Mouse (Mus musculus): ENCODE data around the gene Rnf113a2. TPM values are rescaled to one million over a fixed set of nuclear protein-coding genes. Genes with fewer than 3 reads are reported as not detected.

The Rnf113a2 gene
- total RNA-seq (2022): 10 to 100 TPM; 11.7 to 15.2 (median 13.5) TPM

DNA sequence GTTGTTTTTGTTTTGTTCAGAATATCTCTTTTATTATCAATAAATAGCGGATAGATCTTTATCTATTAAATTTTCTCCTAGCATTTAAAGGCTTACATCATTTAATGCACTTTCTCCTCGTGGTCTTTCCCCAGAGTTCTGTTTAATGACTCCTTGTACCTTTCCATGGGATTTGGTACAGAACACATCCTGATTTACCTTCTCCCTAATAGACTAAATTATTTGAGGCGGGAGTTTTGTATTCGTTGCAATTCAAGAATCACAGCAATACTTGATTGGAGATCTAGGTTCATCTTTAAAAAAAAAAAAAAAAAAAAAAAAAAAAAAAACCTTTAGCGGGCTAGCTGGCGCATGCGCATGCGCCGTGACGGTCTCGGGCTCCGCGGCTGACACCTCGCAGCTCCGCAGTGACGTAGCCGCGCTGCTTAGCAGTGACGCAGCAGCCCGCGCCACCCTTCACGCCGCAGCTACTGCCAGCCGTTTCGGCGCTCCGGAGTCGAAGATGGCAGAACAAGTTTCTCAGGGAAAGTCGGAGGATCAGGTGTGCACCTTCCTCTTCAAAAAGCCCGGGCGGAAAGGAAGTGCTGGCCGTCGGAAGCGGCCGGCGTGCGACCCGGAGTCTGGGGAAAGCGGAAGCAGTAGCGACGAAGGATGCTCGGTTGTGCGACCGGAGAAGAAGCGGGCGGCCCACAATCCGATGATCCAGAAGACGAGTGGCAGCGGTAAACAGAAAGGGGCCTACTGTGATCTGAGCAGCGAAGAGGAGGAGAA is at the start of gene Rnf113a2:
Gene Rnf113a2 (plus strand): TSS at position 363 of the 771 bp plus-strand sequence.
- DNase-seq (ENCODE audit: low spot score in 2 of 2): peak; percentile 73 to 80

DNA sequence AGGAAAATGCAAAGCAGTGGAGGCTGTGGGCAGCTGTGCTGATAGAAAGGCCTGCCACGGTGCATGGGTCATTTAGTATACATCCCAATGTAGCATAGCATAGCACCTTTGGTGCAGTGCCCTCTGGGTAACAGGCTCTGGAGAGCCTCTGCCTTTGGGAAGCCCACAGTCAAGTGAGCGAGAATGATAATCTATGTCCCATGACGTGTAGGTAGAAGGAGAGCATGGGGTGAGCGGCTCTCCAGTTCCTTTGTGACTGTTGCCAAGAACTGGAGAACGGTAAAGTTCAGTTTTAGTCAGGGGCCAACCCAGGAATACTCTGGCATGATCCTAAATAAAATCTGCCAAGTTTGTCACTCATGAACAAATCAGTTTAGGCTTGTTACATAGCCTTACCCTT is 45.3 kb upstream of the Rnf113a2 start:
- no peak for DNase-seq (ENCODE audit: low spot score in 2 of 2)

DNA sequence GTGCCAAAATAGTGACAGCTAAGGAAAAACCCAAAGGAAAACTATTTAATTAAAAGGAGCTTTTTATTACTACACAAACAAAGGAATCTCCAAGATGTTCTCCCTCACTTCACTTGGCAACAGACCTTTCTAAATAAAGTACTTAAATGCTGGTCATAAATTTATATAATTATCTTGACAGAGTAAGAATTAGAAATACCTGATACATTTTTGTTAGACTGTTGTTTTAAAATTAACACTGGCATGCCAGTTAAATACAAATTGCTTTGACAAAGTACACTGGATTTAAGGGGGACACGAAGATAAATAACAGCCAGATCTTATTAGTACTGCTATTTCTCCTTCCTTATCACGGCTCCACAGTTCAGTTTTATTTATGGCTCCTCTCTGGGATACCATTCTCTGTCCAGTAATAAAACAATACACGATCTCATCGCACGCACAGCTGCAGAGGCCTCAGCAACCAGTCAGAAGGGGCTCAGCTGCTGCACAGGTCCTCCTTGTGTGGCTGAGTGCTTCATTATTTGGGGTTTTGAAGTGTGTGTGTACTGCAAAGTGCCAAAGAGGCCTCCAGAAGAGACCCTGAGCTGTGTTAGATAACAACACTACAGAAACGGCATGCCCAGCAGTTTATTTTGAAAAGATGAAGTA is 43.0 kb upstream of the Rnf113a2 start:
- no peak for DNase-seq (ENCODE audit: low spot score in 2 of 2)

DNA sequence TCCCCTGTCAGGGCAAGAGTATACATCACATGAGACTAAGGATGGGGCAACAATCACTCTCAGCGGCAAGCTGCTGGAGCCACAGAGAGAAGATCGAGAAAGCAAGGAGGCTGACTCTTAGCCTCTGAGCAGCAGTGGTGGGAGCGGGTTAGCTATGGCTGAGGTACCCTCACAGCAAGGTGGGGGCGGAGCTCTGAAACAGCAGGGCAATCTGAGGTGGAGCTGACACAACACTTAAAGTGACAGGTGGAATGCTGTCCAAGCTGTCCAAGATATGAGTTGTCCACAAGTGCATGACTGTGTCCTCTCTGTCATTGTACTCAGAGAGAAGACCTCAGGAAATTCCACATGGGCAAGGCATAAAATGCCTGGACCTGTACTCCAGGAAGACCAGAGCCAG is 34.6 kb upstream of the Rnf113a2 start:
- DNase-seq (ENCODE audit: low spot score in 2 of 2): no peak

DNA sequence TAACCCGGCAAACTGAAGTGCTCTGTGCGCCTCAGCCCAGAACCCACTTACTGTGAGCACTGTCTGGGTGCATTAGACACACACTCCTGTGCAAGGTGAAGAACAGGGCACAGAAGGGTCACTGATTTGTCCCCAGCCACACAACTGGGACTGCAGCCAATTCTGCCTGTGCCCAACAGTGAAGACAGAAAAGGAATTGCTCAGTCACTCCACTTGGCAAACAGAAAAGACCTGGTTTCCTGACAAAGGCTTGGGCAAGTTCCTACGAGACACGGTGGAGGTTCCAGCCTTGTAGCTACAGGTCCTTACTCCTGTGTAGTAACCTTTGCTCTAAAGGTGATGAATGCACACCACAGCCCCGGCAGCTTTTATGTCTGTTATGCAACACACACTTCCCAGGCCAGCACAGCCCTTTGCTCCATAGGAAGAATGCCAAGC is 32.3 kb upstream of the Rnf113a2 start:
- no peak for DNase-seq (ENCODE audit: low spot score in 2 of 2)

DNA sequence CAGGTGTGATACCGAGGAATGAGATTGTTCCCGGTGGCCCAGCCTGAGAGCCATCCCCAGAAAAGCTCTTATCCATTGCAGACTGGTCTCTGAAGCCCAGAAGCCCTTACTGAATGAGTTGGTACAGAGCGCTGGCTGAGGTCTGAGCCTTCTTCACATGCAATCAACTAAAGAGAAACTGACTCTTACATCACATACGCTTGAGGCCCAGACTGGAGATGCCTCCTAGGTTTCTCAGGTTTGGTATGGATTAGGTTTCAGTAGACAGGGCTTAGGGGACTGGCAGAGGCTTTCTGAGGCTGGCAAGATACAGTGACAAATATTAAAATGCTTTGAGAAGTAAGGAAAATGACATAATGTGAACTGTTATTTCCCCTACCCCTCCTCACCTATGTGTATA is 31.6 kb upstream of the Rnf113a2 start:
- no peak for DNase-seq (ENCODE audit: low spot score in 2 of 2)

DNA sequence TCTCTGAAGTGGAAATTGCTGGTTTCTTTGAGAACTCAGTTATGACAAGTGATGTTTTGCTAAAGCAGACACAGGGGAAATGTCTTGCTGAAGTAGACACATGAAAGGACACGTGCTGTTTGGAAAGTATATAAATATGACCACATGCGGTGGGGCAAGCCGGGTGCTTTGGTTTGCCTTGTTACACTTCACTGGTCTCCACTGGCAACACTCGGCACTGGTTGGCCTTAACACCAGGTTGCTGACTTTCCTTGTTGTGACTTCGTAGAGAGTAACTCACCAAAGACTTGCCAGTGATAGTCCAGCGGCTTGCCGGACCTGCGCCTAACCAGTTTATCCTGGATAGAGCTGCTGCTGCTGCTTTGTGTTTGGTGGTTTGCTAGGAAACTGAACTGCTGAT is 28.9 kb upstream of the Rnf113a2 start:
- no peak for DNase-seq (ENCODE audit: low spot score in 2 of 2)

DNA sequence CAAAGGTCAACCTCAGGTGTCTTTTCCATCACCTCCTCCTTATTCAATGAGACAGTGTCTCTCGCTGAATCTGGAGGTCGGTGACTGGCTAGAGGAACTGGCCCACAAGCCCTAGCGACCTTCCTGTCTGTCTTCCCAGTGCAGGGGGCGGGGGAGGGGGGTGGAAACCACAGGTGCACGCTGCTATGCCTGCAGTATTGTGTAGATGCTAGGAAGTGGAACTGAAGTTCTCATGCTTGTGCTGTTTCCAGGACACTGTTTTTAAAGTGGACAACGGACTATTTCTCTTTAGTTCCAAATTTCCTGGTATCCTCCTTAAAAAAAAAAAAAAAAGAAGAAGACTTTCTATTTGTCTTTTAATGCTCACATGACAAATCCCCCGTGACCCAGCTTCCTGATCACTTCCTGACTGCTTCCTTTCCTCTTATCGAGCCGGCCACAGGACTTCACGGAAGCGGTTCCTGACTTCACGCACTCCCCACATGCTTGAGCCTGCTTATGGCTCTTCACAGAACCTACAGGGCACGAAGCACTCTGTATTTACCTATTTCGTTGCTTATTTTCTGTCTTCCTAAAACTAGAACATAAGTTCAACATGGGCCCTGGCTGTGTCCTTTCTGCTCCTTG is 28.1 kb upstream of the Rnf113a2 start:
- DNase-seq (ENCODE audit: low spot score in 2 of 2): no peak

DNA sequence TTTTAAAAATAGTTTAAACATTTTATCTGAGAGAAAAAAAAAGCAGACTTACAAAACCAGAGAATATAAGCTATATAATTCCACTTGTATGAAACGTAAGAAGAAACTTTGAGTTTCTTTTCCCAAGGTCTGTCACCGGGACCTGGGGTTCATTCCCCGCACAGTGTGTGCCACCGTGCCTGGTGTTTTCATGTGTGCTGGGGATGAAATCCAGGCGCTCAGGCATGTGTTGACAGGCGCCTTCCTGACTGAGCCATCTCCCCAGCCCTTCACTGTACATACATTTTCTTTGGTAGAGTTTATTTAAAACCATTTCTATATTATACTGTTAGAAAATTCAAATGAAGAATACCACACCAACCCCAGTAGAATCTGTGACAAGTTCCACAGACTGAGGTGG is 26.7 kb upstream of the Rnf113a2 start:
- DNase-seq (ENCODE audit: low spot score in 2 of 2): no peak

DNA sequence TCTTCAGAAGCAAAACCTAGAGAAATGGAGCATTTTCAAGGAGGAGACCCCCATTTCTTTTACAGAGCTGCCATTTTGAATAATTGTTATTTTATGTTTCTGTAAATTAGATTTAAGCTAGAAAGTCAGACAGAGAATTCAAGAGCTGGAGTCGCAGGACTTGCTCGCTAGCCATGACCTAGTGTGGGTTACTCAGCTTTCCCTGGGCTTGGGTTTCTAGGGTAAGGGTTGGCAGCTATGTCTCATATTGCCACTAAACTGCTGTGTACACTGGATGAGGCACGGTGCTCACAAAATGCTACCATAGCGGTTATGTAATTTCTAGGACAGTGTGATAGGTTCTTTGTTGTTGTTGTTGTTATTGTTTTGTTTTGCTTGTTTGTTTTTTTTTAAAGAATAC is 24.3 kb upstream of the Rnf113a2 start:
- DNase-seq (ENCODE audit: low spot score in 2 of 2): no peak

DNA sequence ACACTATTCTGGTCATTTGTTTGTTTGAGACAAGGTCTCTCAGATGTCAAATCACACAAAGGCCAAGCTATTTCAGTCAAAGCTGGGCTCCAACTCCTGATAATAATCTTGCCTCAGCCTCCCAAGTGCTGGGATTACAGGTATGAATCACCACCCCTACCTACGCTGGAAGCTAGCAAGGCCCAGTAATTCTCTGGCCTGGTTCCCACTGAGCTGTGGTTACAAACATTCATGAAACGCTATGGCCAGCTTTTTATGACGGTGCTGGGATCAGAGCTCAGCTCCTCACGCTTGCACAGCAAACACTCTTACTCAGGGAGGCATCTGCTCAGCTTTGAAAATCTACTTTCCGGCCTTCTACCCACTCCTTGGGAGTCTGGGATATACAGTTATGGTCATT is 23.1 kb upstream of the Rnf113a2 start:
- DNase-seq (ENCODE audit: low spot score in 2 of 2): no peak

DNA sequence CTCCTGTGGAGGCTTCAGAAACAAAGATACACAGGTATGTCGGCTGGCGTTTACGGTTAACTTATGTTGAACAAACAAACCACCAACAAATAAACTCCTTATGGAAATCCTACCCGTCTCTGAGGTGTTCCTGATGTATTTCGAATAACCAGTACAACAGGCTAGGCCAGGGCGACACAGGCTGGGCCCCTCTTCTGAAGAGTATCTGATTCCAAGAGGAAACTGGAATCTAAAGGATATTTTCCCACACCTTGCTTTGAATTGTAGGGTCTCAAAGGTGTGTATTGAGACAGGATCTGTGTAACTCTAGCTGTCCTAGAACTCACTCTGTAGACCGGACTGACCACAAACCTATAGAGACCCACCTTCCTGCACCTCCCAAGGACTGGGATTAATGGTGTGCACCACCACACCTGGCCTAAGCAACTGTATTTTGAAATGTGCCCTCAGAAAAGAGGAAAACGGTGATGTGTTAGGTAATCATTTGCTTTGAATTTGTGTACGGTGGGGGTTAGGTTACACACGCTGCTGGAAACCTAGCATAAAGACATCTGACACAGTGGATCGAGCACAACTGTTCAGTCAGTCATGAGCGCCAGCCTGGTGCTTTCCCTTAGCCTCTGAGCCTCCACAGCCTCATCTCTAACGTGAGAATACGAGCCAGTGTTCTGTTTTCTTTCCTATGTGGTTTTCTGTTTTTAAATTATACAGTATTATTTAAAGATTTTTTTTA is 19.9 kb upstream of the Rnf113a2 start:
- DNase-seq (ENCODE audit: low spot score in 2 of 2): no peak

DNA sequence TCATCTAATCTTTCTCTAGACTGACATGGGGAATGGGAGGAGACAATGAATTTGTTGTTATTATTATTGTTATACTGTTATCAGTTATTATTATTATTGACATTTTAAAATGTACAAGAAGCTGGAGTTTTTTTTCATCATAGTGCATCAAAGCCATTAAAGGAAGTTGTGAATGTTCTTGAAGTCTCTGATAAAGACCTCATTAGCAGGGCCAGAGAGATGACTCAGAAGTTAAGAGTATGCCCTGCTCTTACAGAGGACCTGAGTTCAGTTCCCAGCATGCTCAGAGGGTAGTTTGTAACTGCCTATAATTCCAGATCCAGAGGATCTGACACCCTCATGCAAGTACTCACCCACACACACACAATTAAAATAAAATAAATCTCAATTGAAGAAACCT is 19.3 kb upstream of the Rnf113a2 start:
- DNase-seq (ENCODE audit: low spot score in 2 of 2): no peak

DNA sequence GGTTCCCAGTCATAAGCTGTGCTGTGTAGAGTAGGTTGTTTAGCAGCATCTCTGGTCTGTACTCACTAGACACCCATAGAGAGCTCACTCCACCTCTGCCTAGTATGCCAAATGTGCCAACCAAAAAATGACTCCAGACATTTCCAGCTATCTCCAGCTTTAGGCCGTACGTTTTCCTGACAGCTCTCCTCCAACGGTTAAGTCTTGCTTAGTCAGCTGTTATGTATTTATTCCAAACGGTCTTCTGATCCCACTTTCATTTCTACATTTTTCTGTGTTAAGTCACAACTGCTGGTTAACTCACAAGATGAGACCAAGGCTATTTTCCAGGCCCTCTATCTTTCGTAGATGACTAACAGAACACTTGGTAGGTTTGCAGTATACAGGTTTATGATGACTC is 18.4 kb upstream of the Rnf113a2 start:
- DNase-seq (ENCODE audit: low spot score in 2 of 2): no peak

DNA sequence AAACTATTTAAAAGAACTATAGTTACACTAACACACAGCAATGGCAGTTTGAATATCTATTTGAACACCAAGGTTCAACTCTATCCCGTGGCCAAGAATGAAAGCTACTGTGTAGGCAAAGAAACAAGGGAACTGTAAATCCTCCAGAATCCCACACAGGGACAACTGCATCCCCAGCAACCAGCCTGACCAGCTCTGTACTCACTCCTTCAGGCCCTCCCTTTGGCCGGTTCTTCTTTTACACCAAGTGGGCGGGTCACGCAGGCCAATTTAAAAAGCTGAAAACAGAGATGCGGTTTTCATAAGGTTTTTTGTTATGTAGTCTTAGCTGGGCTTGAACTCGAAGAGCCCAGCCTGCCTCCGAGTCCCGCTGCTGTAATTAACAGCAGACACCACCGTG is 17.9 kb upstream of the Rnf113a2 start:
- DNase-seq (ENCODE audit: low spot score in 2 of 2): no peak

DNA sequence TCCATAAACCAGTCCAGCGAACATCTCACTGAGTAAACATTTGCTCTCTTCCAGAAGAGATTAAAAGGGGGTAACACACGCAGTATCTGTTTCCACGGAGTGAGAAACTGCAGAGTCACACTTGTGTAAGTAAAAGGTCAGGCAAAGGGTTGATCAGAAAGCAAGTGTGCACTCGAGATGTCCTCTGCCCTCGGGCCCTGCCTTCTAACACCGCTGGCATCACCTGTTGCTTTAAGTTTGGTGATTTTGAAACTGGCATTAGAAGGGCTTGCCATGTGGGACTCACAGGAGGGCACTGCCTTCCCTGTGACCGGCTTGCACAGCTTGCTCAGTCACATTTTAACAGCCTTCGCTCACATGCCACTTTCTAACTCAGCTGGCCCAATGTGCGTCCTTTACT is 17.3 kb upstream of the Rnf113a2 start:
- no peak for DNase-seq (ENCODE audit: low spot score in 2 of 2)

DNA sequence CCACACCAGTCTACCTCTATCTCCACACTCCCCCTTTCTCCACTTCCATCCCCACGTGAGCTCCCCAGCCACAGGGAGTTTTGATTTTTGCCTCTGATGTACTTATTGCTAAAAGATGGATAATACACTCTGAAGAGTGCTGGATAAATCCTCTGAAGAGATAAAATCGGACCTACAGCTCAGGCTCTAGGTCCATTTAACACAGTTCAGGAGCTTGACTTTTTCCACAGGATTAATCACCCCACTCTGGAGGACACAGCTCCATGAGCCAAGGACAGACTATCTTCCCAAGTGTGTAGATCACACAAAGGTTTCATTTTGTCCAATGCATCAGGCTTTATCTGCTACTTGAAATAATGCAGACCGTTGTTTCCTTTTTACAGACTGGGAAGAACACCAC is 16.9 kb upstream of the Rnf113a2 start:
- DNase-seq (ENCODE audit: low spot score in 2 of 2): no peak

DNA sequence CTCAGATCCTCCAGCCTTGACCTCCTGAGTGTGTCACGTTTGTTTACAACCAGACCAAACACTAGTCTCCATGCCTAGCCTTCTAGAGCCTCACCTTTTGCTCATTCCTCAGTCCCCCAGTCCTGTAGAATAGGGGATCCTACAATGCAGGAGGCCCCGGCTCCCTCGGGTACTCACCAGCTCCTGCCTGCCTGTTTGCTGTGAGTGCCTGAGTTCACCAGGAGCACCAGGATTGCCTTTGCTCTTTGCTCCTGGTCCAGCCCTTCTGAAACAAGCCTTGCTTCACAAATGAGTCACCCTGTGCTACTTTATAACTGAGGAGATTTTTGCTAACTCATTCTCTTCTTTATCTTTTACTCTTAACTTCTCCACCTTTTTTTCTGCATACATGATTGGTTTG is 16.3 kb upstream of the Rnf113a2 start:
- no peak for DNase-seq (ENCODE audit: low spot score in 2 of 2)

DNA sequence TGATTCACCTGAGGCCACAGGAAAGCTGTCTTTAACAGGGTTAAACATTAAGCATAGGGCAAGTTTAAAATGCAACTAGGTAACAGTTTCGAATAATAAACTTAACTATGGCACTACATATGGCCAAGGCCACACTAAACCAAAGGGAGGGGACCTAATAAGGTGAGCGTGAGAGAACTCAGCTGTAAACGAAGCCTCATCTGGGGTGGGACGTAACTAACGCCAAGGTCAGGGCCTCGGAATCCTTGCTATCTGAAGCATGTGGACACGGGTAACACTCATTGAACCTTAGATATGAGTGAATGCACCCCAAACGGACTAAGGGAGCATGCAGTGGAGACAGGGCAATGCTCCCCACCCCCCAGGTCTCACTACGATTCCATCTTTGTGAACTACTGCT is 14.1 kb upstream of the Rnf113a2 start:
- DNase-seq (ENCODE audit: low spot score in 2 of 2): no peak

DNA sequence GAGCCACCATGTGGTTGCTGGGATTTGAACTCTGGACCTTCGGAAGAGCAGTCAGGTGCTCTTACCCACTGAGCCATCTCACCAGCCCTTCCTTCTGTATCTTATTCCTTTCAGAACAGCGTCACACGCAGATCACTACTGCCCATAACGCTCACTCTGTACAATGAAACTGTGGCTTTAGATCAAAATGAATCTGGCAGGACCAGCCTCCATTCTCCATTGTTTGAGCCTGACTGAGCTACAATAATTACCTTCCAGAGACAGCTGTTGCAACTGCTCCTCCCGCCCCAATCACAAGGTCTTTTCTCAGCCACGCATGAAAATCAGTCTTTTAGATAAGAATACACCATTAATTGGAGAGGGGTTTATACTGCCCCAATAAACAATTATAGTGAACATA is 12.5 kb upstream of the Rnf113a2 start:
- DNase-seq (ENCODE audit: low spot score in 2 of 2): no peak

DNA sequence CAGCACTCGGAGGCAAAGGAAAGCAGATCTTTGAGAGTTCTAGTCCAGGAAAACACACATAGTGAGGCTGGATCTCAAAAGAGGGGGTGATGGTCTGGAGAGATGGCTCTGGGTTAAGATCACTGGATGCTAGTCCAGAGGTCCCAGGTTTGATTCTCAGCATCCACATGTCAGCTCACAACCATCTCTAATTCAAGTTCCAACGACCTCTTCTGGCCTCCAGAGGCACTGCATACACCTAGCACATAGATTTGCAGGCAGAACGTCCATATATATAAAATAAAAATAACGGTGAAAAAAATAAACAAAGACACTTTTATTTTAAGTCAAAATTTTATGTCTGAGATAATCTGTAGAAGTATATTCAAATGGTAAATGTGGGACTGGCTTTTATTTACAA is 9.7 kb upstream of the Rnf113a2 start:
- no peak for DNase-seq (ENCODE audit: low spot score in 2 of 2)
